Mouse (Mus musculus) embryonic facial prominence, embryonic 11.5 days (tissue): ENCODE measurements around the gene Insig2. TPM values are rescaled to one million over a fixed set of nuclear protein-coding genes. Genes with fewer than 3 reads are reported as not detected.

Experiments used
- ATAC-seq: fragments of 200-750 bp; cut with Nextera tagmentation; replicated peaks from 2 replicates; pipeline ENCODE4 v1.8.0; 2017; ENCODE audit warnings: low read depth; ENCODE audit not compliant: insufficient number of reproducible peaks, low FRiP score, low TSS enrichment
- DNase-seq: peaks from one replicate; pipeline ENCODE4 v3.0.0-alpha.2; 2015; ENCODE audit warnings: low spot score
- H3K27ac ChIP-seq: fragments of 300-500 bp; sonication (generic); replicated peaks from 2 replicates; pipeline ENCODE4 v1.5.1; 2014; ENCODE audit warnings: mild to moderate bottlenecking, low read depth, low read length, control low read depth
- H3K27me3 ChIP-seq: fragments of 300-500 bp; sonication (generic); 2 replicates; pipeline ENCODE4 v1.6.1; 2014; ENCODE audit warnings: mild to moderate bottlenecking, low read length, moderate library complexity, mixed read lengths; ENCODE audit not compliant: control insufficient read depth, insufficient read depth
- H3K36me3 ChIP-seq: fragments of 300-500 bp; sonication (generic); replicated peaks from 2 replicates; pipeline ENCODE4 v1.6.1; 2014; ENCODE audit warnings: low read depth, mild to moderate bottlenecking, low read length, moderate library complexity, mixed read lengths; ENCODE audit not compliant: control insufficient read depth, insufficient read depth
- H3K4me1 ChIP-seq: fragments of 300-500 bp; sonication (generic); 2 replicates; pipeline ENCODE4 v1.6.1; 2014; ENCODE audit warnings: low read length, mixed read lengths; ENCODE audit not compliant: control insufficient read depth, insufficient read depth
- H3K4me2 ChIP-seq: fragments of 300-500 bp; sonication (generic); 2 replicates; pipeline ENCODE4 v1.6.1; 2014; ENCODE audit warnings: low read depth, mild to moderate bottlenecking, control low read depth, low read length, moderate library complexity
- H3K4me3 ChIP-seq: fragments of 300-500 bp; sonication (generic); 2 replicates; pipeline ENCODE4 v1.5.1; 2014; ENCODE audit warnings: low read depth, low read length, control low read depth
- H3K9ac ChIP-seq: fragments of 300-500 bp; sonication (generic); replicated peaks from 2 replicates; pipeline ENCODE4 v1.6.1; 2014; ENCODE audit warnings: mild to moderate bottlenecking, control low read depth, low read length
- H3K9me3 ChIP-seq: fragments of 300-500 bp; sonication (generic); replicated peaks from 2 replicates; pipeline ENCODE4 v1.6.1; 2016; ENCODE audit warnings: mild to moderate bottlenecking, low read length, inconsistent platforms, mixed read lengths; ENCODE audit not compliant: control insufficient read depth
- WGBS: fragments of 180-500 bp; shearing (Covaris S2); extraction: QIAGEN DNeasy Blood & Tissue Kit; methylation state at CpG from one replicate; pipeline ENCODE4 v1.1.7; 2014; 5-methylcytosine and 5-hydroxymethylcytosine counted together
- polyA plus RNA-seq: library from polyadenylated mRNA; unstranded; fragments of >200 nt; fragmentation: Nextera tagmentation; extraction: Ambion mirVana; gene quantifications from 2 replicates; pipeline ENCODE4 v1.2.1, GENCODE M21; 2014

Gene Insig2
- polyA plus RNA-seq, 1 experiment from 2014 or later: 14.6 TPM

- Histone ChIP-seq H3K9ac (no peak overlapping the region), H3K4me1 (no peaks in the 10 kb centered on the region), H3K9me3 (no peaks in the 10 kb centered on the region), H3K4me2 (no peak overlapping the region), H3K36me3 (no peaks in the 10 kb centered on the region), H3K27ac (no peak overlapping the region), H3K4me3 (no peak overlapping the region), H3K27me3 (no peaks in the 10 kb centered on the region)
- ATAC-seq (no peak), DNase-seq (no peak)
- 63% methylated on average over 4 of the region's 4 CpGs for WGBS
Measured at GRCm38 (mm10) chr1:121335789-121336188, 3.4 kb upstream of the Insig2 start.

GRCm38 (mm10) chr1:121333986-121334703 is 1.8 kb upstream of the Insig2 start:
- no peak overlapping the region for H3K27ac ChIP-seq
- no peaks in the 10 kb centered on the region for H3K4me1 ChIP-seq
- H3K27me3 ChIP-seq: no peaks in the 10 kb centered on the region
- no peak overlapping the region for H3K4me2 ChIP-seq
- no peaks in the 10 kb centered on the region for H3K9me3 ChIP-seq
- DNase-seq (no peak), ATAC-seq (no peak)
- H3K36me3 ChIP-seq: no peaks in the 10 kb centered on the region
- WGBS: 88% methylated on average over 4 of the region's 4 CpGs
- H3K9ac ChIP-seq: no peak overlapping the region
- no peak overlapping the region for H3K4me3 ChIP-seq

GRCm38 (mm10) chr1:121330621-121331020 is 1.8 kb downstream of the Insig2 start:
- WGBS: 87% methylated on average over 2 of the region's 2 CpGs
- Histone ChIP-seq H3K4me3 (no peak overlapping the region), H3K4me2 (no peak overlapping the region), H3K27me3 (no peaks in the 10 kb centered on the region), H3K9ac (no peak overlapping the region), H3K36me3 (no peaks in the 10 kb centered on the region), H3K4me1 (no peaks in the 10 kb centered on the region), H3K9me3 (no peaks in the 10 kb centered on the region), H3K27ac (no peak overlapping the region)
- ATAC-seq: no peak
- DNase-seq: no peak

- WGBS: 91% methylated on average over 2 of the region's 2 CpGs
- H3K27ac ChIP-seq: no peak overlapping the region
- H3K4me3 ChIP-seq: no peak overlapping the region
- H3K4me1 ChIP-seq: no peaks in the 10 kb centered on the region
- no peak overlapping the region for H3K9ac ChIP-seq
- no peaks in the 10 kb centered on the region for H3K9me3 ChIP-seq
- no peaks in the 10 kb centered on the region for H3K36me3 ChIP-seq
- H3K27me3 ChIP-seq: no peaks in the 10 kb centered on the region
- ATAC-seq (no peak), DNase-seq (no peak)
- no peak overlapping the region for H3K4me2 ChIP-seq
Measured at GRCm38 (mm10) chr1:121329391-121329790, 3.0 kb downstream of the Insig2 start.

- H3K27ac ChIP-seq: peak overlapping the region; percentile 60; the same call in 1 of the 2 replicates
- H3K9ac ChIP-seq: peak overlapping the region; percentile 75
- peak overlapping the region; percentile 84 for H3K4me3 ChIP-seq
- H3K9me3 ChIP-seq: no peaks in the 10 kb centered on the region
- 4% methylated on average over 7 of the region's 7 CpGs for WGBS
- DNase-seq (no peak), ATAC-seq (peak; percentile 70)
- H3K4me2 ChIP-seq: peak overlapping the region; percentile 74
- no peaks in the 10 kb centered on the region for H3K4me1 ChIP-seq
- H3K36me3 ChIP-seq: no peaks in the 10 kb centered on the region
- H3K27me3 ChIP-seq: no peaks in the 10 kb centered on the region
Measured at GRCm38 (mm10) chr1:121328193-121328555, 4.2 kb downstream of the Insig2 start.

- DNase-seq (peak; percentile 93), ATAC-seq (peak; percentile 97)
- Histone ChIP-seq H3K4me1 (no peaks in the 10 kb centered on the region), H3K27ac (peak overlapping the region; percentile 60), H3K4me3 (peak overlapping the region; percentile 84), H3K36me3 (no peaks in the 10 kb centered on the region), H3K9ac (peak overlapping the region; percentile 75), H3K27me3 (no peaks in the 10 kb centered on the region), H3K4me2 (peak overlapping the region; percentile 74), H3K9me3 (no peaks in the 10 kb centered on the region)
- under 1% methylated on average over 55 of the region's 55 CpGs for WGBS
Measured at GRCm38 (mm10) chr1:121327344-121328192, 4.8 kb downstream of the Insig2 start.

GRCm38 (mm10) chr1:121326591-121327343 is 5.6 kb downstream of the Insig2 start:
- Histone ChIP-seq H3K4me3 (peak overlapping the region; percentile 84), H3K36me3 (no peaks in the 10 kb centered on the region), H3K9ac (peak overlapping the region; percentile 75), H3K9me3 (no peaks in the 10 kb centered on the region), H3K4me1 (no peaks in the 10 kb centered on the region), H3K27ac (no peak overlapping the region), H3K4me2 (peak overlapping the region; percentile 74), H3K27me3 (no peaks in the 10 kb centered on the region)
- 28% methylated on average over 18 of the region's 18 CpGs for WGBS
- ATAC-seq: no peak
- DNase-seq: no peak
